Mouse (Mus musculus) gastrocnemius, postnatal 36 days (tissue): Measurements from ENCODE around the gene Txndc16. TPM values are rescaled to one million over a fixed set of nuclear protein-coding genes. Genes with fewer than 3 reads are reported as not detected.

Source experiments
- DNase-seq, 2 experiments: peaks; one replicate each; pipeline ENCODE4 v3.0.0; 2022
- intact Hi-C: fragments of 180-260 bp; cut with DNase I; formaldehyde crosslinking; loops from one replicate; pipeline ENCODE4 v1.15.1; 2025
- total RNA-seq, 2 experiments: library from RNA; stranded (reverse); gene quantifications; 2 replicates each; pipeline ENCODE4 v1.2.3; 2021

The Txndc16 gene
- total RNA-seq, 2 experiments from 2014 or later: 6.9 to 10.2 TPM

DNA sequence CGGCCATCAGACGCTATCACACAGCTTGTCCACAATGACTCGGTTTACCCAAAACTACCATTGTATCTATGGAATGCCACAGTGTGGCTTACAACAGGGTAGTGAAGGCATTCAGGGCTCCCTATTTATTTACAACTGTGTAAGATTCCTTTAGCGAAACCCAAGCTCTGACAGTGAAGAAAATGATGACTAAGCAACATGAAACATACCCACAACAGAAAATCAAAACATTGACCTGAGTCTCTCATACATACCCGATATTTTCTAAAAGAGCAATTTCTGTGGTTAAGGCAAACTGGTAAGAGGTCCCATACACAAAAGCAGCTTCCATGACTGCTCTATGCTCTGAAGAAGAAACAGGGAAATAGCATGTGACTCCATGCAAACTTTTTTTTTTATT, 47.9 kb downstream of the Txndc16 start:
- intact Hi-C loops: no loop called here
- DNase-seq: no peak

DNA sequence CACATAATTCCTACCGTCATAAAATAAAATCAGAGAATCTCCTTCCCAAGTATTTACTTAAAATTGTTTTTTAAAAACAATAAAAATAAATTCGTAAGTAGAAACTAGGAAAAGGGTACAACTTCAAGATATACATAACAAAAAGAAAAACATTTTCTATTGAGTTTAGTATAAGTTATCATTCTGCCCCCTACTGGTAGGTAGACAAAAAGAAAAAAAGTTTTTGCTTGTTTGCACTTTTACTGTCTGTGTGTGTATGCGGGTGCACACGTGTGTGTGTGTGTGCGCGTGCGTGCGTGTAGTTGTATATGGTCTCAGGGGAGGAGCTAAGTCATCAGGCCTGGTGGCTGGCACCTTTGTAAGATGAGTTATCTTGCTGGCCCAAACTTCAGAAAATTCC, 52.8 kb downstream of the Txndc16 start:
- intact Hi-C loops: no loop called here
- DNase-seq: no peak

DNA sequence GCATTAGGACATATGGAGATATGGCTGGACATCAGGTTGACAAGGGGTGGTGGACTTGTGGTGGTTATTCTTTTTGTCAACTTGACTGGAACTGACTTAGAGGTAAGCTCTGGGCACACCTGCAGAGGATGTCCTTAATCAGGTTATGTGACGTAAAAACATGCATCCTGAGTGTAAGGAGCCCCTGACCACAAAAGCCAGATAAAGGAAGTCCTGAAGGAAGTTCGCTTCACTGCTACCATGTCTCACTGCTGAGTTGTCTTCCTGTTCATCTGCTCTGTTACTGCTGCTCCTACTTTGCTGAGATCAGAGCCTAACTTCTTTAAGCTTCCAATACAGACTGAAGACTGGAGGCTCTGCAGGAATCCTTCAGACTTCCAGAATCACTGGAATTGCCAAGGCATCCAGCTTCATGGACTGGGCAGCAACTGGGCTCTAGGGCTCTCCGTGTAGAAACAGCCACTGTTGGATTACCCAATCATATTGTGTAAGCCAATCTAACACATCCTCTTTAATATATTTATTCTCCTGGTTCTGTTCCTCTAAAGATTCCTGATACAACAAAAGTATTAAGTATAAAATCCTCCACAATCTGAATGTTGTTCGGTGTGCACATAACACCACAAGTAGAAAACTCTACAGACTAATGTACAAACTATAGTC, 64.5 kb downstream of the Txndc16 start:
- intact Hi-C loops: no loop called here
- DNase-seq: no peak

DNA sequence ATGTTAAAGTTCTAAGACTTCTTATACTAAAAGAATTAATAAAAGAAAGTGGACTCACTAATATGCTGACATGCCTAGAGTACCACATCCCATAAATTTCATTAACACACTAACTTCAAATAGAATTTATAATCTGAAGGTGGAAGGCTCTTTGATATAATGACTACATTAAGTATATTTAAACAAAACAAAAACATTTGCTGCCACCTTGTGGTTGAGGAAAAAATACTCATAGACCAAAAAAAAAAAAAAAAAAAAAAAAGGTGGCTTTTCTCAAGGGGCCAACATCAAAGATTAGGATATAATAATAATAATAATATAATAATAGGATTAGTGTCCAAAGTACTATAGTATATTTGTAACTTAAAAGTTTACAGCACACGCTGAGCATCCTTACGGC, 66.9 kb downstream of the Txndc16 start:
- intact Hi-C loops: loop anchor here (5.0 kb wide), 1 partner anchor 171 kb away; no protein-coding TSS in a partner anchor
- DNase-seq: no peak

DNA sequence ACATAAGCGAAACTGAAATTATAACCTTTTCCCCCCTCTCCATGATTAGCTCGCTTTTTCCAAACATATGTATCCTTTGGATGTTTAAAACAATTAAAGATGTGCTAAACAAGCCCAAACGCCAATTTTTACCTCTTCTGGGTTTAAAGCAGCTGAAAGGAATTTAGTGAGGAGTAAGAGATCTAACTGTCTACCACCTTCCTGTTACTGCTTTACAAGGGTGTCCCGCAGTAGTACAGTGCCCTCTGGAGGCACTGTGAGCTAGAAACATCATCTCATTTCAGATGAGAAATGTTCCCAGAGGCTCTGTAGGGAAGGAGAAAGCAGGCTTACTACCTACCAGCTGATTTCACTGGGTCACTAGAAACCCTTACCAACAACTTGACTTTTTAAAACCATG, 77.6 kb downstream of the Txndc16 start:
- no peak for DNase-seq
- intact Hi-C loops: no loop called here

DNA sequence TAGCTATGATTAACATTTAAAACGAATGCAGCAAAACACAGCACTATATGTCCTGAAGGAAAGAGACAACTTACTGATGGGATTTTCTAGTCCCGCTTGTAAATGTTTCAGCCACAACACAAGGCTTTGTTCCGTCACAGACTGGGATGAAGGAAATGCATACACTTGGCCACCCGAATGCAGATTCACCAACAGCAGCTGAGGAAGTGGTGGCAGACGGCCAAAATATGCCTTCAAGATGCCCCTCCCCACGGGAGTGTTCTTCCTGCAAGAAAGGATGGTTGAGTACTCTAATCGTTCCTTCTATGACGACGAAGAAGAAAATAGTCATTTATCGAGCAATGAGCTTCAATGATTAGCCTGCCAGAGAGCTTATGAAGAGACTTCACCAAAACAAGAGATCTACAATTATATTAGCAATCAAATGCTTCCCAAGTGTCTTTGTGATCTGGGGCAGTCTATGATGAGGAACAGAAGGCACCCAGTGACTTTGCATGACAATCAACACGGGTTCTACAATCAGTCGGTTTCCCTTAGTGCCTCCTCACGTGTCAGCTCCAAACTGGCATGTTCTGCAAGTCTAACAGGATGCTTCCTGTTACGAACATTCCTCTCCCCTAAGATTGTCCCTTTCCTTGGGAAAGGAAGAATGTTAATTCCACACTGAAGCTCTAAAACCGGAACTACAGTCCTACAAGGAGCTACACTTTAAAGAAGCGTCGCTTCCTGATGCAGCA, 79.6 kb downstream of the Txndc16 start:
- DNase-seq: no peak
- intact Hi-C loops: no loop called here

DNA sequence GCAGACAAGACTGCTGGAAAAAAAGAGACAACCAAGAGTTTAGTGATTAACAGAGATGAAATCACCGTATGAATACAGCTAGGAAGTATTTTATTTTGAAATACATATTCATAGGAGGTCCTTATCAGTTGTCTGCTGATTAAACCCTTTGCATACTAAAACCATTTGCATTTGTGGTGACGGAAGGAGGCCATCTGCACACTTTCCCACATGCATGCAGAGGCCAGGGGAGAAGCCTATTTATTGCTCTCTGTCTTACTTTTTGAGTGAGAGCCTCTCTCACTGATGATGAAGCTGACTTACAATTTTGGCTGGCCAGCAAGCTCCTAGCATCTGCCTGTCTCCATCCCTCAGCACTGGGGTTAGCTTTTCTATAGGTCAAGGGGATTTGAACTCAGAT, 84.2 kb downstream of the Txndc16 start:
- no peak for DNase-seq
- intact Hi-C loops: no loop called here

DNA sequence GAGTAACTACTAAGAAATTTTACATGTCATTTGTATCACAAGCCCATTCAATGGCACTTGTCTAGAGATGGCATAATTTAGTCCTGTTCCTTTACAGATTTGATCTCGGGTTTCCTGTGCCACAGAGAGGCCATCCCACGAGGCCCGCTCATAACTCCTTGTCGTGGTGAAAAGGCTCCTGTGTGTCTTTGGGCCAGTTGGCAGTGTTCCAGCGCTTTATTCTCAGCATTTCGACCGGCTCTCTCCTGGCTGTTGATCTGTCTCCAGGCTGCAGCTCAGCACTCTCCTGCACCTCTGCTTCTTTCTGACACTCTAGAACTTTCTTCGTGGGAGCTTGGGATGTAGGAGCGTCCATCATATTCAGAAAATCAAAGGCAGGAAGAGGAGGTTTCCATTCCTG, 84.6 kb downstream of the Txndc16 start:
- intact Hi-C loops: no loop called here

DNA sequence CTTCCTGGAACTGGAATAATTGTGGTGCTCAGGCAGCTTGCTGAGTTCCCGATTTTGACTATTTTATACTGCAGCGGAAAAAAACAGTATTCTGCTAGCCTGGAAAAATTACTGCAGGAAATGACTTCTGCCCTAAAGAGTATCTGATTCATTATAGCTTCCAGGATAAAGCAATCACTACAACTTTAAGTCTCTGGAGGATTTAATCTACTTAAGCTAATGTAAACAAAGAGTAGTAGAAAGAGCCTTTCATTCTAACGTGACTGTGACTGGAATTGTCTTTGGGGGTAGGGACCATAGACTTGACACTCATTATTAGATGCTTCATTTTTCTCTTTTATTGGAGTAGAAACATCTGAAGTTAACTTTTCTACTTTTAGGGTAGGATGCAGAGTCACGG, 101.8 kb downstream of the Txndc16 start:
- intact Hi-C loops: no loop called here

More for the DNA sequence above, 84.6 kb downstream of the Txndc16 start:
- no peak for DNase-seq

DNA sequence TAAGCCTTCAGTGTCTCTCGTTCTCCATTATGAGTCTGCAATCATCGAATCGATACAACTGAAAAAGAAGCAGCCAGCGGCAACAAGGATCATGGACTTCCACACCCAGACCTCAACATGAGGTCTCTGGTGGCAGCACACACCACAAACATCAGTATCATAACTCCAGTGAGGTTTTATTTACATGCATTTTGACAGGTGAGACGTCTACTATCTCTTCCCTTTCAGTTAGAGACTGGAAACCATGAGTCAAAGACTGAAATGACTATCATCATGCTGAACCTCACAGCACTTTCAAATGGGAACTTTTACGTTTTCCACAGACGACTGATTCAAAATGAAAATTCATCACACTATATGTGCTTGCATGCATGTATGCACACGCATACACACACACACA, 117.9 kb downstream of the Txndc16 start:
- DNase-seq: no peak
- intact Hi-C loops: no loop called here

More for the DNA sequence above, 101.8 kb downstream of the Txndc16 start:
- no peak for DNase-seq

DNA sequence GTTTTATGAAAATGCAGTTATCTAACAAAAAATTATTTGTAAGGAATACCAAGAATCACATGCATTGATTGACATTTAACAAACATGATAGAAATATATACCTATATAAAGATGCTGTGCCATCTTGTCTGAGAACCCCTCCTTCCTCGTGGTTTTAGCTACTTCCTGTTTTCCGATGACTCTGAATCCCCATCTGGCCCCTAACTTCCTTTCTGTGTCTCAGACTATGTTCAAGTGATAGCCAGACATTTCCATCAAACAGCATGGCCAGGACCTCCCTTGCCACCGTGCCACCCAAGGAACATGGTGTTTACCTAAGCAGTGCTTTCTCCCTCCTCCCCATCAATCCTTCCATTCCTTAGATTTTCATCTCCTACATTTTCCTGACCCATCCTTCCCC, 127.8 kb downstream of the Txndc16 start:
- intact Hi-C loops: no loop called here
- DNase-seq: no peak

DNA sequence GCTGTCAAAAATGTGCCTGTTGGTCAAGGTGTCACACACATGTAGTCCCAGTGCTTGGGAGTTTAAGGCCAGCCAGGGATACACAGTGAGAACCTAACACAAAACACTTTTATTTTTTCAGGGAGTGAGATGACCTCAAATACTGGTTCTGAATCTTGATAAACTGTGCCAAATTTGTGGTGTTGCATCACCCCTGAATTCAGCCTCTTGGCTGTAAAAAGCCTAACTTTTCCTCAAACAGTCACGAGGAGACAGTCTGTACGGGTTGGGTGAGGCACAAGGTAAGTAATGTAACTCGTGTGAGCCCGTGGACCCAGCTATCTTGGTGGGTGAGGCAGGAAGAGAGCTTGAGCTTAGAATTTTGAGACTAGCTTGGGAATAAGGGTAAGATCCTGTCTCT, 130.1 kb downstream of the Txndc16 start:
- DNase-seq: no peak
- intact Hi-C loops: no loop called here

DNA sequence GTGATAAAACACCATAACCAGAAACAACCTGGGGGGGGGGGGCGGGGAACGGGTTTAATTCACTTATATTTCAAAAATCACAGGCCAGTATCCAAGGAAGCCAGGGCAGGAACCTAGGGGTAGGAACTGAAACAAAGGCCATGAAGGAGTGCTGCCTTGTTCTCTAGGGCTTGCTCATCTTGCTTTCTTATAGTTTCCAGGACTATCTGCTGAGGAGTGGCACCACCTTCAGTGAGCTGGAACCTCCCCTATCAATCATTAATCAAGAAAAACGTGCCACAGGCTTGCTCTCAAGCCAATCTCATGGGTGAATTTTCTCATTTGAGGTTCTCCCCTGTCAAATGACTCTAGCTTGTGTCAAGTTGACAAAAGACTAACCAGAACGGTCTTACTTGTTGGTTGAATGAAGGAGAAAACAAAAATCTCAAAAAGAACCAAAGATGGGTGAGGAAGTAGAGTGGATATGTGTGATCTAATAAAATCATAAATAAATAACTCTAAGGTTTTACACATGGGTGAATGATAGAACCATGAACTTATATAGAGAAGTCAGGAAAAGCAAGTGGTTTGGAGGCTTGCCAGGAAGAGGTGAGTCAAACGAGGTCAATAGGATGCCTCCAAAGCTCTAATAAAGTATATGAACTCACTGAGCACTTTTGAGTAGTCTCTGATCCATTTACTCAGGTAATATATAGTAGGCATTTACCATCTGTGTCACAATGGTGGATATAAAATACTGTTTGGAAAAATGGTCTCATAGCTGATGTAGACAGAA, 134.3 kb downstream of the Txndc16 start:
- DNase-seq: no peak
- intact Hi-C loops: no loop called here

DNA sequence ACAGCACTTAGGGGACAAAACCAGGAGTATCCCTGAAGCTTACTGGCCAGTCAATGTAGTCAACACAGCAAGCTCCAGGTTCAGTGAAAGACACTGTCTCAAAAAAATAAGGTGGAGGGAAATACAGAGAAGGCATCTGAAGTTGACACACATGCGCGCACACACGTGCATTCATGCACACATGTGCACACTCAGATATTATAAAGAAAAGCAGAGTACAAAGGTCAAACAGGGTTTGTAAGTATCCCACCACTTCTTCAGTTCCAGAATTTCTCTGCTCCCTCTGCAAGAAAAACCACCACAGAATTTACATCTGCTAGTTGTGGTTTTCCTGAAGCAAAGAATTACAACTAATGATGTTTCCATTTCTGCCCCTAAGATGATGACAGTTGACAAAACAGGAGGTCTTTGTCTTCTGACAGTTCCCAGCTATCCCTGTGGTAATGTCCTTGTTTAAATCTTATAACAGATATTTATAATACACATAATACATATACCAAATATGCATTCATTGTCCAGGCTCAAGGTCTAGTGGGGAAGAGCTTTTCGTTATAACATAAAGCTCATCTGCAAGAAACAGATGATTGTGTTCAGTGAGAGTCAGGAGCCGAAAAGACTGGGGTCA, 135.4 kb downstream of the Txndc16 start:
- intact Hi-C loops: no loop called here
- no peak for DNase-seq

DNA sequence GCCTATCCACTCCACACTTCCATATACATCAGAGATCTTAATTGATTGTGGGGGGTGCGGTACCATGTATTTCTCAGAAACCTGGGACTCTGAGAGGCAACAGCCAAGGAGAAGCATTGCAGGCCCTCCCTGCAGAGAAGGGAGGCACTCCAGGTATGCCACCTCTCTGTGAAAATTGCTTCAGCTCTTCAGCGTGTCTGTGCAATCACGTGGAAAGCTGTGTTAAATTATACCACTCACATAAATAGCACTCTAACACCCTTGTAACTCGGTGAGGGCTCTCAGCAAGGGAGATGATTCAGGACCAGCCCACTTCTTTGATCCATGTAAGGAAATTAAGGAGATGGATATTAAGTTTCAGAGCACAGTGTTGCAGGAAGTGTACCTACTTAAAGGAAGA, 136.6 kb downstream of the Txndc16 start:
- intact Hi-C loops: no loop called here
- DNase-seq: no peak

Other genes starting within 250 kb of the Txndc16 start
- gene Ptger2, start 232.1 kb downstream of the Txndc16 start, total RNA-seq: under 1 TPM; 0.07 to 0.08 TPM
- 1 to 10 TPM; 2.0 to 3.4 TPM for gene Gpr137c, start 611 bp downstream of the Txndc16 start, total RNA-seq
- 1 to 10 TPM; 3.7 to 7.3 TPM for gene Ero1l, start 98.4 kb upstream of the Txndc16 start, total RNA-seq
- gene Psmc6, start 109.5 kb upstream of the Txndc16 start, total RNA-seq: 100 to 1,000 TPM in 1 of 2 experiments, 10 to 100 TPM in 1; 87.4 to 103 TPM
- gene Styx, start 130.8 kb upstream of the Txndc16 start, total RNA-seq: 10 to 100 TPM; 57.6 to 61.3 TPM
- gene Gnpnat1, start 184.6 kb upstream of the Txndc16 start, total RNA-seq: 10 to 100 TPM in 1 of 2 experiments, 1 to 10 TPM in 1; 8.1 to 11.0 TPM